Mouse (Mus musculus) left cerebral cortex, postnatal 36 days (tissue): ENCODE data around the gene Hist1h4a. TPM values are rescaled to one million over a fixed set of nuclear protein-coding genes. Genes with fewer than 3 reads are reported as not detected.
"Not testable (repeated sequence)": the region's sequence is repeated elsewhere in the genome, so short reads cannot be mapped to it uniquely, and the experiment has no call there.

Experiments
- DNase-seq, 2 experiments: peaks; one replicate each; pipeline ENCODE4 v3.0.0; 2021 to 2022; ENCODE audit warnings: low spot score in 2 of 2, mixed read lengths in 1 of 2
- intact Hi-C: fragments of 180-260 bp; cut with DNase I; formaldehyde crosslinking; loops from one replicate; pipeline ENCODE4 v1.15.1; 2025
- total RNA-seq, 2 experiments: library from RNA; stranded (reverse); gene quantifications; 2 replicates each; pipeline ENCODE4 v1.2.3; 2021

Gene Hist1h4a
- 10 to 100 TPM; 62.2 to 71.7 TPM for total RNA-seq

- peak; percentile 97 to 98 for DNase-seq
- intact Hi-C loops = no loop called here
These were observed at the start of gene Hist1h4a for GRCm38 (mm10) chr13:23760972-23761864. Gene Hist1h4a, minus strand, starts transcription at chr13:23761230.

GRCm38 (mm10) chr13:23806422-23807052 is 45.5 kb upstream of the Hist1h4a start, which contains the start of gene Slc17a2:
Gene Slc17a2, plus strand, starts transcription at chr13:23806993.
- intact Hi-C loops = no loop called here
- no peak for DNase-seq

- DNase-seq = no peak
- intact Hi-C loops = no loop called here
These were observed 43.5 kb upstream of the Hist1h4a start for GRCm38 (mm10) chr13:23804532-23804931.

- DNase-seq = no peak
- intact Hi-C loops = no loop called here
These were observed 38.4 kb upstream of the Hist1h4a start for GRCm38 (mm10) chr13:23799405-23799804.

GRCm38 (mm10) chr13:23792520-23792919 is 31.5 kb upstream of the Hist1h4a start:
- intact Hi-C loops = loop anchor here (5.0 kb wide), 1 partner anchor 505 kb away; no protein-coding TSS in a partner anchor
- peak; percentile 17 to 18 for DNase-seq

GRCm38 (mm10) chr13:23779025-23779424 is 18.0 kb upstream of the Hist1h4a start:
- intact Hi-C loops = no loop called here

GRCm38 (mm10) chr13:23778339-23778738 is 17.3 kb upstream of the Hist1h4a start:
- DNase-seq = no peak
- intact Hi-C loops = no loop called here

More at GRCm38 (mm10) chr13:23779025-23779424, 18.0 kb upstream of the Hist1h4a start:
- DNase-seq = no peak

GRCm38 (mm10) chr13:23772561-23773313 is 11.7 kb upstream of the Hist1h4a start:
- DNase-seq = peak; percentile 33 to 42
- intact Hi-C loops = no loop called here

- intact Hi-C loops, DNase-seq: not testable (repeated sequence)
These were observed 8.6 kb upstream of the Hist1h4a start, which contains the start of gene Trim38 for GRCm38 (mm10) chr13:23769613-23770012. Gene Trim38, plus strand, starts transcription at chr13:23769913.

- intact Hi-C loops = no loop called here
- DNase-seq = no peak
These were observed 7.9 kb upstream of the Hist1h4a start for GRCm38 (mm10) chr13:23768834-23769397.

GRCm38 (mm10) chr13:23766772-23767171 is 5.7 kb upstream of the Hist1h4a start:
- intact Hi-C loops = no loop called here
- DNase-seq = no peak

- intact Hi-C loops = no loop called here
- no peak for DNase-seq
These were observed 4.1 kb upstream of the Hist1h4a start for GRCm38 (mm10) chr13:23765172-23765513.

GRCm38 (mm10) chr13:23764324-23765171 is 3.5 kb upstream of the Hist1h4a start:
- intact Hi-C loops = no loop called here
- DNase-seq = no peak

- intact Hi-C loops = no loop called here
- peak; percentile 81 to 83 for DNase-seq
These were observed 2.7 kb upstream of the Hist1h4a start, which contains the start of gene Hist1h1a for GRCm38 (mm10) chr13:23763586-23764323. Gene Hist1h1a, plus strand, starts transcription at chr13:23763666.

GRCm38 (mm10) chr13:23763242-23763585 is 2.2 kb upstream of the Hist1h4a start:
- DNase-seq = no peak
- intact Hi-C loops = no loop called here

GRCm38 (mm10) chr13:23761871-23762821 is 1.1 kb upstream of the Hist1h4a start, which contains the start of gene Hist1h3a:
Gene Hist1h3a, minus strand, starts transcription at chr13:23762386.
- intact Hi-C loops = not testable (repeated sequence)
- DNase-seq = peak; percentile 52 to 53
